Mouse (Mus musculus): ENCODE results near the gene Ercc4.

- no peak for TF ChIP-seq CTCF (conservative IDR thresholded peaks at IDR 0.05; ENCODE audit: low read length)
- no peak for TF ChIP-seq POU5F1 (IDR thresholded peaks at IDR 0.05; ENCODE audit: borderline replicate concordance, low read length)
- TF ChIP-seq NANOG (IDR thresholded peaks at IDR 0.05; ENCODE audit: borderline replicate concordance, low read length), result no peak
Observed at GRCm38 (mm10) chr16:13182526-13182925, 73.0 kb downstream of the Ercc4 start.
